ENCODE assay signal across 8 mouse cellular contexts in the genomic region with DNA sequence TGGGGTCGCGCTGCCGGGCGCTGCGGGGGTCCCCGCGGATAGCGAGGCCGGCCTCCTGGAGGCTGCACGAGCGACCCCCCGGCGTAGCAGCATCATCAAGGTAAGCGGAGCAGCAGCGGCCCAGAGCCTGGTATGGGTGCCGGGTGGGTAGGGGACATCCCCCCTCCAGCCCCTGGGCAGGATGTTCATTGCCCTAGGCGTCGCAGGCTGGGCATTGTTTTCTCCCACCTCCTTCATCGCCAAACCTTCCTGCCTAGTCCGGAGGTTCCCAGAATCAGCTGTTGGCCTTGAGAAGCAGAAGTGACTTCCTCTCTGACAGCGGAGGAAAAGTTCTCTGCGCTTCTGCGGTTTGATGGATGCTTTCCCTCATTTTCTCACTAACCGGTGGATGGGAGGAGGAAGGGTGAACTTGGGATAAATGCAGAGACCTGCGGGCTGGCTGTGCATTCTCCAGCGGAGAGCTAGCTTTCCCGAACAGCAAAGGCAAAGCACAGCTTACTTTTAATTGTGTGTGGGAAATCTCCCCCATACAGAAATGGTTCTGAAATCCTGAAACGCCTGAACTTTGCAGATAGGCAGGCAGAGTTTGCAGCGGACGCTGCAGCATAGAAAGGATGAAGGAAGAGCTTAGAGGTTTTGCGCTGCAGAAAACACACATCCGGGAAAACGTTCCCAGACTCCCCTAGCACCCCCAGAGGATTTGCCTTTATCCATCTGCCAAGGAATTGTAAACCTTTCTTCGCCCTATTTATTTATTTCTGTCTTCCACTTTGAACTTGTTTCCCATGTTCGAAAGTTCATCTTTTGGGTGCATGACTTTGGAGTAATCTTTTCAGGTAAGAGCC. TPM values are rescaled to one million over a fixed set of nuclear protein-coding genes. Genes with fewer than 3 reads are reported as not detected.
DNase-seq lines count a peak whose midpoint lies in the region; ATAC-seq and TF ChIP-seq lines count a peak whose summit lies in the region.

No protein-coding gene starts in this region.

- intact Hi-C loops in left cerebral cortex, postnatal 4 days (cut with DNase I) = no loop called here

- peak; percentile 13 to 27 for DNase-seq in left cerebral cortex, adult 18-20 months (ENCODE audit: low spot score in 2 of 2)
- no peak for DNase-seq in left cerebral cortex, adult 11 months (ENCODE audit: low spot score)
- DNase-seq in left cerebral cortex, postnatal 4 days = peak; percentile 39
- DNase-seq in midbrain, embryonic 11.5 days (ENCODE audit: low spot score, missing footprints) = peak; percentile 94
- peak; percentile 38 to 39 for DNase-seq in thymus, postnatal 10 days (ENCODE audit: low spot score in 2 of 2)

- H3K27me3 ChIP-seq in forebrain, embryonic 12.5 days = peaks cover 11% of the 10 kb centered on the region; the same call in 1 of the 2 replicates
- H3K27me3 ChIP-seq in hindbrain, embryonic 15.5 days = no peaks in the 10 kb centered on the region
- peaks cover 10% of the 10 kb centered on the region for H3K27me3 ChIP-seq in midbrain, embryonic 11.5 days (ENCODE audit: control insufficient read depth, insufficient read depth, low read length)

- H3K9ac ChIP-seq in forebrain, embryonic 12.5 days = peak overlapping the region; percentile 73
- peak overlapping the region; percentile 60 for H3K9ac ChIP-seq in hindbrain, embryonic 15.5 days
- H3K9ac ChIP-seq in midbrain, embryonic 11.5 days (ENCODE audit: low read length) = peak overlapping the region; percentile 71

- peak; percentile 12; the same call in 1 of the 2 replicates for ATAC-seq in forebrain, embryonic 12.5 days (ENCODE audit: low FRiP score)
- peak; percentile 10; the same call in 1 of the 2 replicates for ATAC-seq in hindbrain, embryonic 15.5 days (ENCODE audit: low FRiP score, low read depth)
- peak; percentile 26 for ATAC-seq in midbrain, embryonic 11.5 days (ENCODE audit: low FRiP score)

- H3K4me3 ChIP-seq in bone marrow macrophage, adult 2 months (ENCODE audit: insufficient read depth, low read length) = peak overlapping the region; percentile 65
- peak overlapping the region; percentile 73 for H3K4me3 ChIP-seq in forebrain, embryonic 12.5 days (replicated peaks)
- H3K4me3 ChIP-seq in hindbrain, embryonic 15.5 days = peak overlapping the region; percentile 74
- peak overlapping the region; percentile 65 for H3K4me3 ChIP-seq in midbrain, embryonic 11.5 days (ENCODE audit: low read depth, low read length)

- no peak overlapping the region for H3K27ac ChIP-seq in bone marrow macrophage, adult 2 months (ENCODE audit: insufficient read depth, low read depth, low read length)
- peak overlapping the region; percentile 73 for H3K27ac ChIP-seq in forebrain, embryonic 12.5 days
- peak overlapping the region; percentile 74 for H3K27ac ChIP-seq in hindbrain, embryonic 15.5 days (replicated peaks)
- no peak overlapping the region for H3K27ac ChIP-seq in midbrain, embryonic 11.5 days (ENCODE audit: low read depth, low read length)

- H3K4me2 ChIP-seq in forebrain, embryonic 12.5 days = peak overlapping the region; percentile 97
- peak overlapping the region; percentile 95 for H3K4me2 ChIP-seq in hindbrain, embryonic 15.5 days
- peak overlapping the region; percentile 99 for H3K4me2 ChIP-seq in midbrain, embryonic 11.5 days

- WGBS in forebrain, embryonic 12.5 days = 4% methylated on average over 35 of the region's 35 CpGs
- 2% methylated on average over 35 of the region's 35 CpGs for WGBS in hindbrain, embryonic 15.5 days
- 5% methylated on average over 31 of the region's 35 CpGs for WGBS in midbrain, embryonic 11.5 days

- no peaks in the 10 kb centered on the region for H3K36me3 ChIP-seq in forebrain, embryonic 12.5 days (replicated peaks)
- no peaks in the 10 kb centered on the region for H3K36me3 ChIP-seq in hindbrain, embryonic 15.5 days
- no peaks in the 10 kb centered on the region for H3K36me3 ChIP-seq in midbrain, embryonic 11.5 days (ENCODE audit: control insufficient read depth, insufficient read depth, low read length)

- H3K9me3 ChIP-seq in forebrain, embryonic 12.5 days = no peaks in the 10 kb centered on the region
- no peaks in the 10 kb centered on the region for H3K9me3 ChIP-seq in hindbrain, embryonic 15.5 days
- H3K9me3 ChIP-seq in midbrain, embryonic 11.5 days (ENCODE audit: control insufficient read depth, low read length) = no peaks in the 10 kb centered on the region; the same call in 1 of the 2 replicates

- no peak for TF ChIP-seq POLR2A in bone marrow macrophage, adult 2 months (IDR thresholded peaks at IDR 0.05; ENCODE audit: borderline replicate concordance, low read depth, low read length)

- no peak for TF ChIP-seq CTCF in bone marrow macrophage, adult 2 months (IDR thresholded peaks at IDR 0.05; ENCODE audit: low read depth, low read length)

- peaks cover 5% of the 10 kb centered on the region; the same call in 1 of the 2 replicates for H3K4me1 ChIP-seq in bone marrow macrophage, adult 2 months (ENCODE audit: control insufficient read depth, insufficient read depth, low read length)
- peaks cover 9% of the 10 kb centered on the region for H3K4me1 ChIP-seq in forebrain, embryonic 12.5 days
- peaks cover 14% of the 10 kb centered on the region for H3K4me1 ChIP-seq in hindbrain, embryonic 15.5 days (replicated peaks)
- H3K4me1 ChIP-seq in midbrain, embryonic 11.5 days (ENCODE audit: control insufficient read depth, insufficient read depth, low read length) = peaks cover 8% of the 10 kb centered on the region

RNA-seq across cellular contexts. Expression of gene Plcl1, which starts 1.0 kb away (rescaled TPM):
- 10 to 100 TPM; 22.8 to 23.7 TPM for total RNA-seq in left cerebral cortex, adult 18-20 months (2021)
- 0.58 and 0.71 TPM in 2 replicates for polyA plus RNA-seq in bone marrow macrophage, adult 2 months (2012; ENCODE audit: insufficient read depth, insufficient read length, missing spikeins)
- polyA plus RNA-seq in forebrain, embryonic 12.5 days (2016; fragmentation: Nextera tagmentation; extraction: Ambion mirVana) = 4.2 and 4.4 TPM in 2 replicates
- 4.0 and 4.5 TPM in 2 replicates for polyA plus RNA-seq in hindbrain, embryonic 15.5 days (2015; fragmentation: Nextera tagmentation; extraction: Ambion mirVana)
- 10 to 100 TPM; 14.3 to 14.7 TPM for total RNA-seq in left cerebral cortex, postnatal 4 days (2021)
- 1.7 TPM in 2 replicates for polyA plus RNA-seq in midbrain, embryonic 11.5 days (2014; fragmentation: Nextera tagmentation; extraction: Ambion mirVana)

RNA-seq across cellular contexts. Expression of gene Boll, which starts 43.5 kb away (rescaled TPM):
- not detected for total RNA-seq in left cerebral cortex, adult 18-20 months (2021)
- not detected in 2 replicates for polyA plus RNA-seq in bone marrow macrophage, adult 2 months (2012; ENCODE audit: insufficient read depth, insufficient read length, missing spikeins)
- polyA plus RNA-seq in forebrain, embryonic 12.5 days (2016; fragmentation: Nextera tagmentation; extraction: Ambion mirVana) = 0.36 and 0.50 TPM in 2 replicates
- 0.22 TPM in 1 of 2 replicates, not detected in the other for polyA plus RNA-seq in hindbrain, embryonic 15.5 days (2015; fragmentation: Nextera tagmentation; extraction: Ambion mirVana)
- total RNA-seq in left cerebral cortex, postnatal 4 days (2021) = not detected
- polyA plus RNA-seq in midbrain, embryonic 11.5 days (2014; fragmentation: Nextera tagmentation; extraction: Ambion mirVana) = 0.33 TPM in 1 of 2 replicates, not detected in the other

Comparison
In these comparisons a context has a peak if more than half of its experiments do, and no peak if none do; other contexts are left out.
1. H3K27ac ChIP-seq: peak in forebrain, embryonic 12.5 days (single experiment) and hindbrain, embryonic 15.5 days (single experiment); none in bone marrow macrophage, adult 2 months (single experiment) and midbrain, embryonic 11.5 days (single experiment).
2. Peak in every context shown above with its lines, with median percentiles within 50 percentile points of each other: H3K4me3 ChIP-seq, ATAC-seq, H3K4me2 ChIP-seq and H3K9ac ChIP-seq.